Mouse (Mus musculus): ENCODE data around the gene Smarca5.
"Not testable (repeated sequence)": the region's sequence is repeated elsewhere in the genome, so short reads cannot be mapped to it uniquely, and the experiment has no call there.

DNA sequence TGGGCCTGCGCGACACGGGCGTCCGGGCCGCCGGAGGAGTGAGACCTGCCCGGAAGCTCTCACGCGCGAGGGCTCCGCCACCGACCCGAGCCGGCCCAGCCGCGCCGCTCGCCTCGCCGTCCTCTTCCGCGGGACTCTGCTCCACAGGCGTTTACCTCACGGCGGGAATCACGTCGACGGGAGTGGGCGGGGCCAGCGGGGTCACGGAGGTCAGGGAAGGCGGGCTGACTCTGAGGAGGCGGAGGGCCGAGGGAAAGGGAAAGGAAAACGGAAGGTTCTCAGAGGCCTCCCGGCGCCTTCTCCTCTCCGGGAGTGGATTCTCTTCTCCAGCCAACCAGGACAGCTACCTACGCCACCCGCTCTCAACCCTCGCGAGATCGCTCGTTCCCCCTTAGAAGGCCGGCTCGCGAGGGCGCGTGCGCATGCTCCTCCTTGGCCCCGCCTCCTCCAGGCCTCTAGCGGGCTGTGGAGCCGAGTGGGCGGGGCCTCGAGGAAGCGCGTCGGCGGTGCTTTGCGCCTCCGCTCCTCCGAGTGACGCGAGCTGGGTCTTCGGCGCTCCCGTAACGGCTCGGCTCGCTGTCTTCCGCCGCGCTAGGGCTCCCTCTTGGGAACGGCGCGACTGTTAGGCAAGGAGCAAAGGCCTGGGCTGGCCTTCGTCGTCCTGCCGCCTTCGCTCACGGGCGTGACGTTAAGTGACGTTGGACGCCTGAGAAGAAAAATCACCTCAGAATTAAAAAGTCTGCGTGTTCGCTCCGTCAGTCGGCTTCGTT lies at the start of gene Smarca5:
- not testable (repeated sequence) for TF ChIP-seq CTCF (IDR thresholded peaks at IDR 0.05; ENCODE audit: insufficient read depth, low read depth, low read length)
- TF ChIP-seq POLR2A (IDR thresholded peaks at IDR 0.05; ENCODE audit: insufficient read depth, low read depth, low read length), result peak; percentile 55; the same call in 1 of the 2 replicates
